ENCODE assay signal across 1 mouse cellular context in the genomic region with DNA sequence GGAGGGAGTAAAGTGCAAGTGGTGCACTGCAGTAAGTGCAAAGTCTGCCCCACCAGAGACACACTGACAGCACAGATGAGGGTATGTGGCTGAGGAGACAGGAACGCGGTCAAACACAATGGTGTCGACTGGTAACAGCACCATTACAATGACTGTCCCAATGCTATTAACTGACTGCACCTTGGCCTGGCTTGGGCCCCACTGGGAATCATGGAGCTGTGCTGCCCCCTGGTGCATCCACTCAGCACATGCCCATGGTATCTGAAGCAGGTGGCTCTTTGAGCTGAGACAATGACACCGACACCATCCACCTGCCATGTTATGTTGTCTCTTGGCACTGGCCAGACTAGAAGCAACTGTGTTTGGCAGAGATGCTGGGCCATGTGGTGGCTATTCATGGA.
TF ChIP-seq lines count a peak whose summit lies in the region.

No protein-coding gene starts in this region.

TF ChIP-seq in CH12.LX, 34 proteins besides CTCF, POLR2A, EP300 and RAD21:
- TF ChIP-seq USF2 (conservative IDR thresholded peaks at IDR 0.05; ENCODE audit: low read depth, low read length) (no peak), TBP (conservative IDR thresholded peaks at IDR 0.05; ENCODE audit: low read depth, low read length) (no peak), SMC3 (IDR thresholded peaks at IDR 0.05; ENCODE audit: low read depth, low read length) (peak; percentile 74), MAX (IDR thresholded peaks at IDR 0.05; ENCODE audit: low read length) (peak; percentile 42; the same call in 1 of the 2 replicates), NRF1 (IDR thresholded peaks at IDR 0.05; ENCODE audit: low read depth, low read length) (0 out of 2 replicates have a peak, but pooled peaks have one; percentile 16), ZMIZ1 (IDR thresholded peaks at IDR 0.05; ENCODE audit: low read depth, low read length) (no peak)
